9 mouse cellular contexts compared by ENCODE assay signal in the genomic region with DNA sequence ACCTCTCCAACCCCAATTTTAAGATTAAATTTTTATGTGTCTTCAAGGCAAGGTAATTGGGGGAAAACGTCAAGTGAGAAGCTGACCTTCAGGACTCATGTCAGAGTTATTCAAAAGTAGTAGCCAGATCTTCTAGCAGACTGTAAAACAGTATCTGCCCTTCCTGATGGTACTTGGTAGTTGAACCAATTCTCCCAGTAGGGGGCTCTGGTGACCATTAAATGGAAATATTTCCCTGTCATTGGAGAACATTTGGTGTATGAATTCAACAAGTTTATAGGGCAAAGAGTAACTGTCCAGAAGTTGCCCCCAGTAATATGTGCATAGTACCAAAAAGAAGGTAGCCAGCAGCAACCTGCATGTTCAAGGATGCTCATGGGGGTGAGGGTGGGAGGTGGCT.
DNase-seq lines count a peak whose midpoint lies in the region; ATAC-seq and TF ChIP-seq lines count a peak whose summit lies in the region.
"Had no signal": no experiment of that assay in that cellular context is flagged by ENCODE, and none has a peak within 500 bp of the region (broad histone marks: within the 10 kb centered on the region; RNA-seq: fewer than 3 reads in every experiment).

No protein-coding gene starts in this region.

- DNase-seq in kidney, adult 2 months = peak; percentile 40
- DNase-seq in kidney, adult 11 months = no peak
- DNase-seq in A20 (ENCODE audit: low read depth, low spot score) = peak; percentile 50
- peak; percentile 15 for DNase-seq in heart, postnatal 0 days (ENCODE audit: low spot score)
- DNase-seq in gastrocnemius, adult 8-10 months (ENCODE audit: low spot score in 2 of 2) = no peak
- DNase-seq in thymus, postnatal 10 days (ENCODE audit: low spot score in 2 of 2) = no peak

- no peak overlapping the region for H3K4me3 ChIP-seq in kidney, adult 2 months (ENCODE audit: insufficient read depth, low read depth, low read length)
- H3K4me3 ChIP-seq in E14TG2a.4 (replicated peaks; ENCODE audit: low read length) = no peak overlapping the region
- no peak overlapping the region for H3K4me3 ChIP-seq in heart, postnatal 0 days (ENCODE audit: low read depth, low read length)
- H3K4me3 ChIP-seq: embryonic facial prominence, embryonic 12.5 days; midbrain, embryonic 12.5 days had no signal

- no peak for TF ChIP-seq POLR2A in kidney, adult 2 months (IDR thresholded peaks at IDR 0.05; ENCODE audit: low read depth, low read length)

- no peak overlapping the region for H3K9ac ChIP-seq in heart, postnatal 0 days (replicated peaks; ENCODE audit: low read depth, low read length)
- H3K9ac ChIP-seq: embryonic facial prominence, embryonic 12.5 days; midbrain, embryonic 12.5 days had no signal

- no peak for ATAC-seq in heart, postnatal 0 days (ENCODE audit: insufficient read depth, low read depth)

- no peak for TF ChIP-seq EP300 in heart, postnatal 0 days (IDR thresholded peaks at IDR 0.05; ENCODE audit: low read depth)

- H3K27ac ChIP-seq in kidney, adult 2 months (ENCODE audit: insufficient read depth, low read depth, low read length) = no peak overlapping the region
- no peak overlapping the region for H3K27ac ChIP-seq in heart, postnatal 0 days (ENCODE audit: low read depth)
- H3K27ac ChIP-seq: embryonic facial prominence, embryonic 12.5 days; midbrain, embryonic 12.5 days had no signal

- H3K9me3 ChIP-seq in E14TG2a.4 (ENCODE audit: low read length) = no peaks in the 10 kb centered on the region
- H3K9me3 ChIP-seq in heart, postnatal 0 days (replicated peaks; ENCODE audit: control insufficient read depth, low read length) = no peaks in the 10 kb centered on the region
- H3K9me3 ChIP-seq: embryonic facial prominence, embryonic 12.5 days; midbrain, embryonic 12.5 days had no signal

- TF ChIP-seq CTCF in kidney, adult 2 months (conservative IDR thresholded peaks at IDR 0.05; ENCODE audit: insufficient read depth, insufficient read length, low read depth, low read length) = no peak
- TF ChIP-seq CTCF in E14TG2a.4 (conservative IDR thresholded peaks at IDR 0.05; ENCODE audit: low read length) = peak; percentile 29; the same call in 1 of the 2 replicates
- peak; percentile 60 for TF ChIP-seq CTCF in heart, postnatal 0 days (IDR thresholded peaks at IDR 0.05; ENCODE audit: low read depth)

- H3K4me1 ChIP-seq in kidney, adult 2 months (ENCODE audit: control insufficient read depth, insufficient read depth, low read length) = no peaks in the 10 kb centered on the region
- no peaks in the 10 kb centered on the region for H3K4me1 ChIP-seq in E14TG2a.4 (replicated peaks; ENCODE audit: low read depth, low read length)
- H3K4me1 ChIP-seq in heart, postnatal 0 days (ENCODE audit: control insufficient read depth, insufficient read depth) = no peaks in the 10 kb centered on the region
- H3K4me1 ChIP-seq: embryonic facial prominence, embryonic 12.5 days; midbrain, embryonic 12.5 days had no signal

- WGBS in kidney, adult 2 months = 30% methylated on average over 1 of the region's 1 CpGs
- 19% methylated on average over 1 of the region's 1 CpGs for WGBS in heart, postnatal 0 days

- no peak overlapping the region for H3K4me2 ChIP-seq in heart, postnatal 0 days (ENCODE audit: low read depth, low read length)
- H3K4me2 ChIP-seq: embryonic facial prominence, embryonic 12.5 days; midbrain, embryonic 12.5 days had no signal

- H3K36me3 ChIP-seq in kidney, adult 2 months (ENCODE audit: control insufficient read depth, insufficient read depth, low read length) = no peaks in the 10 kb centered on the region
- no peaks in the 10 kb centered on the region for H3K36me3 ChIP-seq in E14TG2a.4 (ENCODE audit: insufficient read depth, low read length)
- H3K36me3 ChIP-seq in heart, postnatal 0 days (replicated peaks; ENCODE audit: control insufficient read depth, insufficient read depth, low read length) = no peaks in the 10 kb centered on the region
- H3K36me3 ChIP-seq: embryonic facial prominence, embryonic 12.5 days; midbrain, embryonic 12.5 days had no signal

- no peaks in the 10 kb centered on the region for H3K27me3 ChIP-seq in kidney, adult 2 months (replicated peaks; ENCODE audit: control insufficient read depth, insufficient read depth, low read length)
- no peaks in the 10 kb centered on the region for H3K27me3 ChIP-seq in E14TG2a.4 (ENCODE audit: insufficient read depth, low read length)
- no peaks in the 10 kb centered on the region for H3K27me3 ChIP-seq in heart, postnatal 0 days (ENCODE audit: control insufficient read depth, insufficient read depth, low read length)
- H3K27me3 ChIP-seq: embryonic facial prominence, embryonic 12.5 days; midbrain, embryonic 12.5 days had no signal

Comparison
In these comparisons a context has a peak if more than half of its experiments do, and no peak if none do; other contexts are left out.
1. DNase-seq: peak in kidney, adult 2 months (single experiment), A20 (single experiment) and heart, postnatal 0 days (single experiment); none in kidney, adult 11 months (single experiment), gastrocnemius, adult 8-10 months (0 of 2) and thymus, postnatal 10 days (0 of 2).